Mouse (Mus musculus) brain, embryonic 14.5 days (tissue): ENCODE measurements around the gene Oaz1.

Experiments used
- CTCF ChIP-seq: fragments of 200-500 bp; IDR thresholded peaks from 2 replicates; pipeline ENCODE4 v1.5.1; 2012; ENCODE audit warnings: inconsistent platforms, mild to moderate bottlenecking, moderate library complexity, borderline replicate concordance; ENCODE audit not compliant: insufficient read depth, insufficient read length; ENCODE audit errors: extremely low read depth
- POLR2A ChIP-seq: fragments of 200-500 bp; IDR thresholded peaks from 2 replicates; pipeline ENCODE4 v1.6.1; 2012; ENCODE audit warnings: mild to moderate bottlenecking, inconsistent platforms, borderline replicate concordance; ENCODE audit not compliant: poor library complexity, insufficient read depth, insufficient read length, severe bottlenecking; ENCODE audit errors: extremely low read depth

- TF ChIP-seq POLR2A (no peak), CTCF (no peak)
Measured at GRCm38 (mm10) chr10:80857848-80858247, 31.4 kb downstream of the Oaz1 start.
